Mouse (Mus musculus) CH12.LX (cell line): ENCODE measurements around the gene Mfrp.

ENCODE experiments used
- BHLHE40 ChIP-seq: IDR thresholded peaks from 2 replicates; pipeline ENCODE4 v1.6.1; 2011; ENCODE audit warnings: mild to moderate bottlenecking, low read depth, low read length, improper control_type of control experiment
- CTCF ChIP-seq, 2 experiments: IDR thresholded peaks in 1 of 2; conservative IDR thresholded peaks in 1 of 2; 2 replicates each; pipeline ENCODE4 v1.5.1; 2011 to 2012; ENCODE audit warnings: low read depth in 2 of 2, low read length in 2 of 2, improper control_type of control experiment in 1 of 2, inconsistent platforms in 1 of 2, mild to moderate bottlenecking in 1 of 2, moderate library complexity in 1 of 2
- ETS1 ChIP-seq: conservative IDR thresholded peaks from 2 replicates; pipeline ENCODE4 v1.6.1; 2012; ENCODE audit warnings: low read depth, mild to moderate bottlenecking, inconsistent platforms, low read length, improper control_type of control experiment, moderate library complexity
- POLR2A ChIP-seq: IDR thresholded peaks from 2 replicates; pipeline ENCODE4 v1.6.1; 2011; ENCODE audit warnings: low read depth, mild to moderate bottlenecking, improper control_type of control experiment, low read length
- RCOR1 ChIP-seq: conservative IDR thresholded peaks from 2 replicates; pipeline ENCODE4 v1.6.1; 2012; ENCODE audit warnings: low read depth, mild to moderate bottlenecking, inconsistent platforms, low read length, improper control_type of control experiment
- SIN3A ChIP-seq: IDR thresholded peaks from 2 replicates; pipeline ENCODE4 v1.6.1; 2012; ENCODE audit warnings: low read length, improper control_type of control experiment, inconsistent platforms
- ZC3H11A ChIP-seq: IDR thresholded peaks from 2 replicates; pipeline ENCODE4 v1.6.1; 2012; ENCODE audit warnings: low read depth, mild to moderate bottlenecking, inconsistent platforms, low read length, improper control_type of control experiment
- ZNF384 ChIP-seq: IDR thresholded peaks from 2 replicates; pipeline ENCODE4 v1.6.1; 2012; ENCODE audit warnings: low read depth, low read length, improper control_type of control experiment, inconsistent platforms

GRCm38 (mm10) chr9:44095781-44096180 lies 5.7 kb upstream of the Mfrp start:
- TF ChIP-seq SIN3A: no peak
- TF ChIP-seq ETS1: no peak
- TF ChIP-seq ZC3H11A: no peak
- TF ChIP-seq CTCF (conservative IDR thresholded peaks at IDR 0.05 in 1 of 2, IDR thresholded peaks at IDR 0.05 in 1 of 2; ENCODE audit: low read depth in 2 of 2, low read length in 2 of 2): no peak
- no peak for TF ChIP-seq BHLHE40
- TF ChIP-seq POLR2A: no peak
- no peak for TF ChIP-seq ZNF384
- TF ChIP-seq RCOR1: no peak
